Mouse (Mus musculus): ENCODE results near the gene Klrb1c. TPM values are rescaled to one million over a fixed set of nuclear protein-coding genes. Genes with fewer than 3 reads are reported as not detected.
"Not testable (repeated sequence)": the region's sequence is repeated elsewhere in the genome, so short reads cannot be mapped to it uniquely, and the experiment has no call there.

The Klrb1c gene
- polyA plus RNA-seq, 1 experiment from 2014 or later, result not detected

GRCm38 (mm10) chr6:128799896-128800270, 10.9 kb upstream of the Klrb1c start:
- H3K27ac ChIP-seq (ENCODE audit: low read depth, low read length), result no peak overlapping the region

GRCm38 (mm10) chr6:128799144-128799895, 10.3 kb upstream of the Klrb1c start:
- WGBS, result under 1% methylated on average over 48 of the region's 49 CpGs
- peak overlapping the region; percentile 81; the same call in 1 of the 2 replicates for H3K27ac ChIP-seq (ENCODE audit: low read depth, low read length)
- peak; percentile 68 for ATAC-seq (ENCODE audit: low FRiP score, low TSS enrichment)

More at GRCm38 (mm10) chr6:128799896-128800270, 10.9 kb upstream of the Klrb1c start:
- Histone ChIP-seq H3K27me3 (ENCODE audit: control insufficient read depth, insufficient read depth, low read length) (no peaks in the 10 kb centered on the region), H3K9ac (ENCODE audit: low read depth, low read length) (peak overlapping the region; percentile 40; the same call in 1 of the 2 replicates), H3K4me1 (ENCODE audit: control insufficient read depth, insufficient read depth, low read length) (peaks cover 6% of the 10 kb centered on the region; the same call in 1 of the 2 replicates), H3K4me2 (replicated peaks; ENCODE audit: low read depth, low read length) (peak overlapping the region; percentile 41), H3K4me3 (ENCODE audit: low read length) (peak overlapping the region; percentile 62), H3K9me3 (ENCODE audit: control insufficient read depth, low read length) (no peaks in the 10 kb centered on the region), H3K36me3 (ENCODE audit: control insufficient read depth, insufficient read depth, low read length) (no peaks in the 10 kb centered on the region)
- ATAC-seq (ENCODE audit: low FRiP score, low TSS enrichment), result no peak
- 25% methylated on average over 7 of the region's 7 CpGs for WGBS

GRCm38 (mm10) chr6:128798772-128799143, 9.7 kb upstream of the Klrb1c start:
- H3K9me3 ChIP-seq (ENCODE audit: control insufficient read depth, low read length); H3K4me1 ChIP-seq (ENCODE audit: control insufficient read depth, insufficient read depth, low read length); H3K36me3 ChIP-seq (ENCODE audit: control insufficient read depth, insufficient read depth, low read length); H3K27me3 ChIP-seq (ENCODE audit: control insufficient read depth, insufficient read depth, low read length): not testable (repeated sequence)
- Histone ChIP-seq H3K27ac (ENCODE audit: low read depth, low read length) (peak overlapping the region; percentile 81; the same call in 1 of the 2 replicates), H3K4me2 (replicated peaks; ENCODE audit: low read depth, low read length) (peak overlapping the region; percentile 49), H3K9ac (ENCODE audit: low read depth, low read length) (peak overlapping the region; percentile 61), H3K4me3 (ENCODE audit: low read length) (peak overlapping the region; percentile 62)
- ATAC-seq (ENCODE audit: low FRiP score, low TSS enrichment), result peak; percentile 40
- WGBS, result 0% methylated on average over 20 of the region's 20 CpGs

More at GRCm38 (mm10) chr6:128799144-128799895, 10.3 kb upstream of the Klrb1c start:
- peak overlapping the region; percentile 62 for H3K4me3 ChIP-seq (ENCODE audit: low read length)
- not testable (repeated sequence) for H3K27me3 ChIP-seq (ENCODE audit: control insufficient read depth, insufficient read depth, low read length); H3K4me1 ChIP-seq (ENCODE audit: control insufficient read depth, insufficient read depth, low read length); H3K9me3 ChIP-seq (ENCODE audit: control insufficient read depth, low read length); H3K36me3 ChIP-seq (ENCODE audit: control insufficient read depth, insufficient read depth, low read length)
- H3K4me2 ChIP-seq (replicated peaks; ENCODE audit: low read depth, low read length), result peak overlapping the region; percentile 49
- H3K9ac ChIP-seq (ENCODE audit: low read depth, low read length), result peak overlapping the region; percentile 61

GRCm38 (mm10) chr6:128797936-128798771, 9.1 kb upstream of the Klrb1c start:
- Histone ChIP-seq H3K36me3 (ENCODE audit: control insufficient read depth, insufficient read depth, low read length) (no peaks in the 10 kb centered on the region), H3K27me3 (ENCODE audit: control insufficient read depth, insufficient read depth, low read length) (no peaks in the 10 kb centered on the region), H3K4me1 (ENCODE audit: control insufficient read depth, insufficient read depth, low read length) (peaks cover 12% of the 10 kb centered on the region), H3K27ac (ENCODE audit: low read depth, low read length) (no peak overlapping the region), H3K4me3 (ENCODE audit: low read length) (peak overlapping the region; percentile 62), H3K4me2 (replicated peaks; ENCODE audit: low read depth, low read length) (peak overlapping the region; percentile 49), H3K9ac (ENCODE audit: low read depth, low read length) (0 out of 2 replicates have a peak overlapping the region, but pooled peaks have one; percentile 0), H3K9me3 (ENCODE audit: control insufficient read depth, low read length) (no peaks in the 10 kb centered on the region)
- ATAC-seq (ENCODE audit: low FRiP score, low TSS enrichment), result no peak
- 14% methylated on average over 15 of the region's 15 CpGs for WGBS

- 78% methylated on average over 12 of the region's 12 CpGs for WGBS
- Histone ChIP-seq H3K9ac (ENCODE audit: low read depth, low read length) (0 out of 2 replicates have a peak overlapping the region, but pooled peaks have one; percentile 0), H3K4me2 (replicated peaks; ENCODE audit: low read depth, low read length) (peak overlapping the region; percentile 49)
These were observed 8.3 kb upstream of the Klrb1c start for GRCm38 (mm10) chr6:128797185-128797905.

GRCm38 (mm10) chr6:128796321-128796955, 7.4 kb upstream of the Klrb1c start:
- no peaks in the 10 kb centered on the region for H3K27me3 ChIP-seq (ENCODE audit: control insufficient read depth, insufficient read depth, low read length)
- WGBS, result 65% methylated on average over 8 of the region's 8 CpGs
- H3K27ac ChIP-seq (ENCODE audit: low read depth, low read length), result no peak overlapping the region
- H3K4me3 ChIP-seq (ENCODE audit: low read length), result no peak overlapping the region
- H3K4me1 ChIP-seq (ENCODE audit: control insufficient read depth, insufficient read depth, low read length), result peaks cover 12% of the 10 kb centered on the region
- H3K9me3 ChIP-seq (ENCODE audit: control insufficient read depth, low read length), result no peaks in the 10 kb centered on the region
- no peak overlapping the region for H3K4me2 ChIP-seq (replicated peaks; ENCODE audit: low read depth, low read length)
- no peak for ATAC-seq (ENCODE audit: low FRiP score, low TSS enrichment)
- no peaks in the 10 kb centered on the region for H3K36me3 ChIP-seq (ENCODE audit: control insufficient read depth, insufficient read depth, low read length)
- H3K9ac ChIP-seq (ENCODE audit: low read depth, low read length), result no peak overlapping the region

More at GRCm38 (mm10) chr6:128797185-128797905, 8.3 kb upstream of the Klrb1c start:
- Histone ChIP-seq H3K4me3 (ENCODE audit: low read length) (peak overlapping the region; percentile 62), H3K9me3 (ENCODE audit: control insufficient read depth, low read length) (no peaks in the 10 kb centered on the region), H3K27me3 (ENCODE audit: control insufficient read depth, insufficient read depth, low read length) (no peaks in the 10 kb centered on the region), H3K36me3 (ENCODE audit: control insufficient read depth, insufficient read depth, low read length) (no peaks in the 10 kb centered on the region), H3K4me1 (ENCODE audit: control insufficient read depth, insufficient read depth, low read length) (peaks cover 12% of the 10 kb centered on the region), H3K27ac (ENCODE audit: low read depth, low read length) (no peak overlapping the region)
- no peak for ATAC-seq (ENCODE audit: low FRiP score, low TSS enrichment)

GRCm38 (mm10) chr6:128793734-128794133, 4.7 kb upstream of the Klrb1c start:
- 6% methylated on average over 6 of the region's 6 CpGs for WGBS
- H3K4me1 ChIP-seq (ENCODE audit: control insufficient read depth, insufficient read depth, low read length), result peaks cover 12% of the 10 kb centered on the region
- no peaks in the 10 kb centered on the region for H3K9me3 ChIP-seq (ENCODE audit: control insufficient read depth, low read length)
- H3K9ac ChIP-seq (ENCODE audit: low read depth, low read length), result no peak overlapping the region
- H3K27ac ChIP-seq (ENCODE audit: low read depth, low read length), result no peak overlapping the region
- H3K36me3 ChIP-seq (ENCODE audit: control insufficient read depth, insufficient read depth, low read length), result no peaks in the 10 kb centered on the region
- H3K27me3 ChIP-seq (ENCODE audit: control insufficient read depth, insufficient read depth, low read length), result no peaks in the 10 kb centered on the region
- no peak overlapping the region for H3K4me3 ChIP-seq (ENCODE audit: low read length)
- ATAC-seq (ENCODE audit: low FRiP score, low TSS enrichment), result peak; percentile 29; the same call in 1 of the 2 replicates
- H3K4me2 ChIP-seq (replicated peaks; ENCODE audit: low read depth, low read length), result no peak overlapping the region

GRCm38 (mm10) chr6:128790491-128790994, 1.5 kb upstream of the Klrb1c start:
- H3K4me1 ChIP-seq (ENCODE audit: control insufficient read depth, insufficient read depth, low read length); H3K27ac ChIP-seq (ENCODE audit: low read depth, low read length); ATAC-seq (ENCODE audit: low FRiP score, low TSS enrichment); H3K27me3 ChIP-seq (ENCODE audit: control insufficient read depth, insufficient read depth, low read length); H3K4me2 ChIP-seq (replicated peaks; ENCODE audit: low read depth, low read length); H3K9ac ChIP-seq (ENCODE audit: low read depth, low read length); H3K36me3 ChIP-seq (ENCODE audit: control insufficient read depth, insufficient read depth, low read length); H3K9me3 ChIP-seq (ENCODE audit: control insufficient read depth, low read length); H3K4me3 ChIP-seq (ENCODE audit: low read length): not testable (repeated sequence)
- WGBS, result 68% methylated on average over 4 of the region's 4 CpGs

All from kidney, embryonic 14.5 days (tissue).